Mouse (Mus musculus) hindbrain, embryonic 14.5 days (tissue): ENCODE data around the gene Serf2. TPM values are rescaled to one million over a fixed set of nuclear protein-coding genes. Genes with fewer than 3 reads are reported as not detected.

Experiments used
- microRNA-seq: library from miRNA; unstranded; fragments of <30 nt; microRNA quantifications from one replicate; pipeline ENCODE4, GENCODE M21; 2016
- polyA plus RNA-seq: library from polyadenylated mRNA; unstranded; fragments of >200 nt; fragmentation: Nextera tagmentation; extraction: Ambion mirVana; gene quantifications from 2 replicates; pipeline ENCODE4 v1.2.1, GENCODE M21; 2014

Gene Serf2
- polyA plus RNA-seq, 1 experiment from 2014 or later: 365 TPM

Small RNA genes lying within 50 kb of the gene (microRNA-seq; reads per million reads assigned to microRNA genes)
- not detected for gene Gm22953

Other genes starting within 250 kb of the Serf2 start
- gene Trp53bp1, start 177.8 kb upstream of the Serf2 start, polyA plus RNA-seq: 165 and 170 TPM in 2 replicates
- 50.1 and 57.2 TPM in 2 replicates for gene Map1a, start 159.6 kb upstream of the Serf2 start, polyA plus RNA-seq
- gene Ppip5k1, start 93.8 kb upstream of the Serf2 start, polyA plus RNA-seq: 18.6 and 19.3 TPM in 2 replicates
- gene Ckmt1, start 91.5 kb upstream of the Serf2 start, polyA plus RNA-seq: 90.5 and 103 TPM in 2 replicates
- not detected in 2 replicates for gene Strc, start 62.0 kb upstream of the Serf2 start, polyA plus RNA-seq
- gene Pdia3, start 35.4 kb upstream of the Serf2 start, polyA plus RNA-seq: 268 and 307 TPM in 2 replicates
- 2.9 and 3.1 TPM in 2 replicates for gene Catsper2, start 35.4 kb upstream of the Serf2 start, polyA plus RNA-seq
- 1.5 and 2.6 TPM in 2 replicates for gene Ell3, start 4.9 kb upstream of the Serf2 start, polyA plus RNA-seq
- gene Hypk, start 4.1 kb downstream of the Serf2 start, polyA plus RNA-seq: 71.9 and 90.2 TPM in 2 replicates
- 0.68 and 0.96 TPM in 2 replicates for gene Serinc4, start 7.6 kb downstream of the Serf2 start, polyA plus RNA-seq
- gene Mfap1b, start 24.9 kb downstream of the Serf2 start, polyA plus RNA-seq: 65.0 and 69.0 TPM in 2 replicates
- 23.1 and 25.3 TPM in 2 replicates for gene Mfap1a, start 57.5 kb downstream of the Serf2 start, polyA plus RNA-seq
- 3.2 and 3.8 TPM in 2 replicates for gene Wdr76, start 57.5 kb downstream of the Serf2 start, polyA plus RNA-seq